Mouse (Mus musculus) stomach, embryonic 16.5 days (tissue): ENCODE measurements around the gene Clec2d. TPM values are rescaled to one million over a fixed set of nuclear protein-coding genes. Genes with fewer than 3 reads are reported as not detected.

Experiments
- ATAC-seq: fragments of 200-750 bp; cut with Nextera tagmentation; 2 replicates; pipeline ENCODE4 v1.8.0; 2017; ENCODE audit warnings: moderate number of reproducible peaks, moderate TSS enrichment; ENCODE audit not compliant: insufficient read depth, low FRiP score
- H3K27ac ChIP-seq: fragments of 300-500 bp; sonication (generic); 2 replicates; pipeline ENCODE4 v1.5.1; 2014; ENCODE audit warnings: low read length
- H3K27me3 ChIP-seq: fragments of 300-500 bp; sonication (generic); 2 replicates; pipeline ENCODE4 v1.6.1; 2014; ENCODE audit warnings: low read length, control low read depth, mixed read lengths; ENCODE audit not compliant: control insufficient read depth, insufficient read depth
- H3K36me3 ChIP-seq: fragments of 300-500 bp; sonication (generic); 2 replicates; pipeline ENCODE4 v1.6.1; 2014; ENCODE audit warnings: low read length; ENCODE audit not compliant: control insufficient read depth, insufficient read depth
- H3K4me1 ChIP-seq: fragments of 300-500 bp; sonication (generic); 2 replicates; pipeline ENCODE4 v1.6.1; 2014; ENCODE audit warnings: low read length, control low read depth, mixed read lengths; ENCODE audit not compliant: control insufficient read depth, insufficient read depth
- H3K4me2 ChIP-seq: fragments of 300-500 bp; sonication (generic); 2 replicates; pipeline ENCODE4 v1.6.1; 2014; ENCODE audit warnings: low read depth, low read length, mixed read lengths
- H3K4me3 ChIP-seq: fragments of 300-500 bp; sonication (generic); replicated peaks from 2 replicates; pipeline ENCODE4 v1.5.1; 2014; ENCODE audit warnings: mild to moderate bottlenecking, low read length
- H3K9ac ChIP-seq: fragments of 300-500 bp; sonication (generic); 2 replicates; pipeline ENCODE4 v1.6.1; 2014; ENCODE audit warnings: low read length
- H3K9me3 ChIP-seq: fragments of 300-500 bp; sonication (generic); replicated peaks from 2 replicates; pipeline ENCODE4 v1.6.1; 2016; ENCODE audit warnings: low read length, control low read depth; ENCODE audit not compliant: control insufficient read depth
- WGBS: fragments of 180-500 bp; shearing (Covaris S2); extraction: QIAGEN DNeasy Blood & Tissue Kit; methylation state at CpG from one replicate; pipeline ENCODE4 v1.1.7; 2014; 5-methylcytosine and 5-hydroxymethylcytosine counted together
- polyA plus RNA-seq: library from polyadenylated mRNA; unstranded; fragments of >200 nt; fragmentation: Nextera tagmentation; extraction: Ambion mirVana; gene quantifications from 2 replicates; pipeline ENCODE4 v1.2.1, GENCODE M21; 2015

The Clec2d gene
- polyA plus RNA-seq, 1 experiment from 2014 or later = 0.72 TPM

- no peak overlapping the region for H3K4me3 ChIP-seq
- H3K9ac ChIP-seq = no peak overlapping the region
- H3K9me3 ChIP-seq = no peaks in the 10 kb centered on the region
- peaks cover 24% of the 10 kb centered on the region for H3K4me1 ChIP-seq
- peak; percentile 51; the same call in 1 of the 2 replicates for ATAC-seq
- H3K27me3 ChIP-seq = no peaks in the 10 kb centered on the region
- 31% methylated on average over 3 of the region's 3 CpGs for WGBS
- H3K27ac ChIP-seq = peak overlapping the region; percentile 99
- no peaks in the 10 kb centered on the region for H3K36me3 ChIP-seq
- peak overlapping the region; percentile 19 for H3K4me2 ChIP-seq
Observed at GRCm38 (mm10) chr6:129228935-129229773, 48.7 kb downstream of the Clec2d start.

- no peak overlapping the region for H3K4me3 ChIP-seq
- no peaks in the 10 kb centered on the region for H3K36me3 ChIP-seq
- H3K4me1 ChIP-seq = peaks cover 24% of the 10 kb centered on the region
- no peaks in the 10 kb centered on the region for H3K27me3 ChIP-seq
- H3K4me2 ChIP-seq = peak overlapping the region; percentile 19
- H3K27ac ChIP-seq = peak overlapping the region; percentile 99
- H3K9ac ChIP-seq = no peak overlapping the region
- ATAC-seq = peak; percentile 84
- H3K9me3 ChIP-seq = no peaks in the 10 kb centered on the region
- WGBS = 32% methylated on average over 3 of the region's 3 CpGs
Observed at GRCm38 (mm10) chr6:129229774-129230578, 49.6 kb downstream of the Clec2d start.

GRCm38 (mm10) chr6:129232005-129232841 lies 51.8 kb downstream of the Clec2d start:
- H3K27ac ChIP-seq = peak overlapping the region; percentile 57
- H3K9me3 ChIP-seq = no peaks in the 10 kb centered on the region
- H3K9ac ChIP-seq = no peak overlapping the region
- ATAC-seq = no peak
- no peak overlapping the region for H3K4me2 ChIP-seq
- 65% methylated on average over 5 of the region's 5 CpGs for WGBS
- no peak overlapping the region for H3K4me3 ChIP-seq
- H3K27me3 ChIP-seq = no peaks in the 10 kb centered on the region
- no peaks in the 10 kb centered on the region for H3K36me3 ChIP-seq
- peaks cover 24% of the 10 kb centered on the region for H3K4me1 ChIP-seq

GRCm38 (mm10) chr6:129232842-129233205 lies 52.4 kb downstream of the Clec2d start:
- Histone ChIP-seq H3K4me2 (no peak overlapping the region), H3K9me3 (no peaks in the 10 kb centered on the region), H3K27ac (peak overlapping the region; percentile 57), H3K36me3 (no peaks in the 10 kb centered on the region), H3K27me3 (no peaks in the 10 kb centered on the region), H3K4me3 (no peak overlapping the region), H3K4me1 (peaks cover 24% of the 10 kb centered on the region), H3K9ac (no peak overlapping the region)
- ATAC-seq = no peak
- 61% methylated on average over 9 of the region's 9 CpGs for WGBS

- 81% methylated on average over 6 of the region's 6 CpGs for WGBS
- Histone ChIP-seq H3K4me3 (no peak overlapping the region), H3K27me3 (no peaks in the 10 kb centered on the region), H3K4me1 (peaks cover 24% of the 10 kb centered on the region), H3K27ac (peak overlapping the region; percentile 46; the same call in 1 of the 2 replicates), H3K9me3 (no peaks in the 10 kb centered on the region), H3K36me3 (no peaks in the 10 kb centered on the region), H3K4me2 (no peak overlapping the region), H3K9ac (no peak overlapping the region)
- no peak for ATAC-seq
Observed at GRCm38 (mm10) chr6:129233366-129233954, 53.0 kb downstream of the Clec2d start.

GRCm38 (mm10) chr6:129233955-129234369 lies 53.5 kb downstream of the Clec2d start:
- 60% methylated on average over 12 of the region's 18 CpGs for WGBS
- no peak overlapping the region for H3K9ac ChIP-seq

GRCm38 (mm10) chr6:129234456-129235360 lies 54.3 kb downstream of the Clec2d start:
- H3K4me2 ChIP-seq = peak overlapping the region; percentile 2; the same call in 1 of the 2 replicates
- H3K9ac ChIP-seq = no peak overlapping the region
- no peak for ATAC-seq
- peaks cover 13% of the 10 kb centered on the region for H3K4me1 ChIP-seq
- H3K4me3 ChIP-seq = no peak overlapping the region
- no peaks in the 10 kb centered on the region for H3K27me3 ChIP-seq
- H3K27ac ChIP-seq = peak overlapping the region; percentile 62
- H3K9me3 ChIP-seq = no peaks in the 10 kb centered on the region
- no peaks in the 10 kb centered on the region for H3K36me3 ChIP-seq
- WGBS = 64% methylated on average over 8 of the region's 8 CpGs

More at GRCm38 (mm10) chr6:129233955-129234369, 53.5 kb downstream of the Clec2d start:
- no peak overlapping the region for H3K4me3 ChIP-seq
- no peaks in the 10 kb centered on the region for H3K9me3 ChIP-seq
- no peaks in the 10 kb centered on the region for H3K36me3 ChIP-seq
- peak overlapping the region; percentile 46; the same call in 1 of the 2 replicates for H3K27ac ChIP-seq
- no peak overlapping the region for H3K4me2 ChIP-seq
- no peaks in the 10 kb centered on the region for H3K27me3 ChIP-seq
- ATAC-seq = no peak
- H3K4me1 ChIP-seq = peaks cover 20% of the 10 kb centered on the region
